Mouse (Mus musculus) natural killer cell, adult 2 months (primary cell): ENCODE measurements around the gene Trpm8.

Experiments
- DNase-seq, 2 experiments: peaks; one replicate each; pipeline ENCODE4 v3.0.0; 2022; ENCODE audit warnings: low spot score in 2 of 2

Trpm8 gene

GRCm38 (mm10) chr1:88301121-88302014, 23.9 kb downstream of the Trpm8 start:
- DNase-seq: no peak

GRCm38 (mm10) chr1:88302057-88302740, 24.7 kb downstream of the Trpm8 start:
- DNase-seq: no peak

DNA sequence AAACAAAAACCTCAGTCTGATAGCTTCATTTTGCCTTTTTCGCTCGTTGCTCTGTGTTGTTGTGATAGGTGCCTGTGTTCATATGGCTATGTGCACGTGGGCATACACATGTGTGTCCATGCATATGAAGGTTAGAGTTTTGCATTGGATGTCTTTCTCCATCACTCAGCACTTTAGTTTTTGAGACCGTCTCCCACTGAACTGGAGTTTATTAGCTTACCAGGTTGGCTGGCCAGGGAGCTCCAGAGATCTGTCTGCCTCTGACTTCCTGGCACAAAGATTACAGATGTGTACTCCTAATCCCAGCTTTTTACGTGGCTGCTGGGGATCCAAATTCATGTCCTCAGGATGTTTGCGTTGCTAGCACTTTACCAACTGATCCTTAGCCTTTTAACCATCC, 26.3 kb downstream of the Trpm8 start:
- no peak for DNase-seq

DNA sequence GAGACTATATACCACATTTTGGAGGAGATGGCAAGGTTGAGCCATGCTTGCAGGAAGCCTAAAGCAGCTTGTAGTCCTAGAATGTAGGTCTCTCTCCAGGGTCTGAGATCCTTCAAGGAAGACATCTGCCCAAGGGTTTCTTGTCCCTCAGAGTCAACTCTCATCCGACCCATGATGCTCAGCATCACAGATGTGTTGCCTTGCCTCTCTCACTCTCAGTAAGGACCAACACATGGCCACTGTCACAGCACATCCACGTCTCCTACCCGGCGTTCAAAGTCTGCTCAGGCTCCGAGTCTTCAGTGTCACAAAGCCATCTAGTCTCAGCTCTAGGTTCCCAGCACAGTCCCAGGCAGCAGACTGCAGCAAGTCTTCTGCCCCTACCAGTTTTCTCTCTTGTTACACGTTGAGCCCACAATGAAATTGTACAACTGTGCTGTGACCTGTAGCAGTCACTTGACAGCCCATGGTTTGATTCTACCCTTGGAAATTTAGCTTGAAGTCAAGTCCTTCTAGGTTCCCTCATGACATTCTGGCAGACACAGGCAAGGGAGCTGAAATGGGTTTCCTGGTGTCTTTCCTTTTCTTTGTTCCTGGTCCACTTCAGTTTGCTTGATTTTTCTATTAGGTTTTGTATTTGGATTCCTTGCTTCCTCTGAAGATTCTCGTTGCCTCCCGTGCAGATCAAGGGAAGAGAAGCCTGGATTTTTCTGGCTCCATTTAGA, 27.0 kb downstream of the Trpm8 start:
- DNase-seq: no peak

DNA sequence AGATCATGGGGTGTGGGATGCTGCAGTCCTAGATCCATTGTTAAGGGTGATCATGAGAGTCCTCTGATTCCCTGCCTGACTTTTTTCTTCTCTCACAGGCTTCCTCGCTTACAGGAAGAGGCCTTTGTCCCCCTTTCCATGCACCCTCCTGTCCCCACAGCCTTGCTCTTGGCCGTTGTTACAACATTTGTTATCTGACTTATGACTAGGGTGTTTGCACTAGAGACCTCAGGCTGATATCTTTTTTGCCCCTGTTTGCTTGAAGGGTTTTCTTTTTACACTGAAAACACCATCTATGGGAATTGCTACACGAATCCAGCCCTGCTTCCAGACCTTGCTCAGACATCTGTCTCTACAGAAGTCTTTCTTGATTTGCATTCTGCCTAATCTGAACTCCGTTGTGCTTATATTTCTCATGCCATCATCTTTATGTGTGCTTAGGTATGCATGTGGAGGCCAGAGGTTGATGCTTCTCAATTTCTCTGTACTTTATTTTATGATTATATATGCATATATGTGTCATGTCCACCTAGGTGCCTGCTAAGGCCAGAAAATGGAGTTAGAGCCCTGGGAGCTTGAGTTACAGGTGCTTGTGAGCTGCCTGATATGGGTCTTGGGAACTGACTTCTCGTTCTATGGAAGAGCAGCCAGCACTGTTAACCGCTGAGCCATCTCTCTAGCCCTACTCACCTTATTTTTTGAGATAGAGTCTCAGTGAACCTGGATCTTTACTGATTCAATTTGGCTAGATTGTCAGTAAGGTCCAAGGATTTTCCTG, 27.7 kb downstream of the Trpm8 start:
- no peak for DNase-seq

- DNase-seq: no peak
Observed at GRCm38 (mm10) chr1:88306543-88306942, 29.1 kb downstream of the Trpm8 start.

- DNase-seq: no peak
Observed at GRCm38 (mm10) chr1:88307180-88307579, 29.7 kb downstream of the Trpm8 start.

DNA sequence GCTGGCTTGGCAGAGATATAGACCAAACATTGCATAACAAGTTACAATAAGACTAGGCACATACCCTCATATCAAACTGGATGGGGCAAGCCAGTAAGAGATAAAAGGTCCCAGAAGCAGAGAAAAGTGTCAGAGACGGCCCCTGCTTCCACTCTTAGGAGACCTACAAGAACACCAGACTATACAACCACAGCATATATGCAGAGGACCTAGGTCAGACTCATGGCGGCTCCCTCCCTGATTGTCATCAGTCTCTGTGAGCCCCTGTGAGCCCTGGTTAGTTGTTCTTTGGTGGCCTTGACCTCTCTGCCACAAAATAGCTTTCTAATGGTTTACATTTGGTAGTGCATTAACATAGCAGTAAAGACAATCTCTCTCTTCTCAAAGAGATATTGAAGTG, 31.6 kb downstream of the Trpm8 start:
- DNase-seq: no peak

GRCm38 (mm10) chr1:88309905-88310304, 32.4 kb downstream of the Trpm8 start:
- no peak for DNase-seq

GRCm38 (mm10) chr1:88310349-88310748, 32.9 kb downstream of the Trpm8 start:
- DNase-seq: no peak

DNA sequence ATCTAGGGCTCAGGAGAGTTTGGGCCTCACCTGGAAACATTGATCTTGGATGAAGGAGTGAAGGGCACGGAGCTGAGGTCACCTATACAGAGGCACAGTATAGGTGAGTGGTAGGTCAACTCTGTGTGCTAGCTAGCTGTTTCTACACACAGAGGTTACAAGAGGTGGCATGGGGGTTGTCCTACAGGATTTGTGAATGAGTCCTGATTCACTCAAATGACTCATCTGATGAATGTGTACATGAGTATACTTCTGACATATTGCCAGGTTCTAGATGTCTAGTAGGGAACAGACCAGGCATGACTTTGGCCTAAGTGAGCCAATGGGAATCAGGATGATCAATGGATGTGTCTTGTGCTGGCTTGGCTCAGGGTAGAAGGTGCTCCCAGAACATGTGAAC, 39.8 kb downstream of the Trpm8 start:
- no peak for DNase-seq

- DNase-seq: peak in 1 of 2 experiments; percentile 39
Observed at GRCm38 (mm10) chr1:88318531-88319060, 41.1 kb downstream of the Trpm8 start.

- no peak for DNase-seq
Observed at GRCm38 (mm10) chr1:88320821-88321395, 43.4 kb downstream of the Trpm8 start.

GRCm38 (mm10) chr1:88322146-88322545, 44.7 kb downstream of the Trpm8 start:
- DNase-seq: no peak

GRCm38 (mm10) chr1:88323101-88323500, 45.6 kb downstream of the Trpm8 start:
- DNase-seq: no peak

- DNase-seq: no peak
Observed at GRCm38 (mm10) chr1:88339481-88339880, 62.0 kb downstream of the Trpm8 start.

GRCm38 (mm10) chr1:88342615-88343014, 65.2 kb downstream of the Trpm8 start:
- DNase-seq: no peak

DNA sequence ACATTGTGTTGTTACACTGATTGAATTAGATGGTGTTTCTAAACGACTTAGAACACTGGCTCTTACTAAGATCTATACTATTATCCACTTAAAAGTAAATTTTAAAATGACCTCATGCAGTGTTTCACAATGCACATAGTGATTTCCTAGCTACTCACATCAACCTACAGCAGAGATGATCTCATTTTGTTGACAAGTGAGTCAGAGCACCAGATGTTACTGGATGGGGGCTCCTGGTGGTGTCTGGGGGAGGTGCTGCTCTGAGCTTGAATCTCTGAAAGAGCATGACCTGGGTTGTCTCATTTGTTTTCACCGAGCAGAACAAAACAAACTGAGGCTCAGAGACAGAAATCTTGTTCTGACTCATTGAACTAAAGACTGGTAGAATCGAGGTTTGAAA, 68.1 kb downstream of the Trpm8 start:
- no peak for DNase-seq

- no peak for DNase-seq
Observed at GRCm38 (mm10) chr1:88348496-88349005, 71.1 kb downstream of the Trpm8 start.

DNA sequence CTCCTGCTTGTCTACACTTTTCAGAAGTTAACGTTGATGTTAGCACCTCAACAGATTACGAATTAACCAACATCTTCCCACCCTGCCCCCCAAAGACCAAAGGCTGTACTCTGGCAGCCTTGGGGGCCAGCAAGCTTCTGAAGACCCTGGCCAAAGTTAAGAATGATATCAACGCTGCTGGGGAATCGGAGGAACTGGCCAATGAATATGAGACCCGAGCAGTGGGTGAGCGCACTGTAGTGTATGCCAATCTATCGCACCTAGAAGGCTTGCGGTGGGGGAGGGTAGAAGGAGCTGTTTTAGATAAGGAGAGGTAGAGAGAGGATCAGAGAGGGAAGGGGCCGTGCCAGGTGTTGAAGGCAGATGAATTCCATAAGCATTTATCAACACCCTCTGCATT, 73.3 kb downstream of the Trpm8 start:
- no peak for DNase-seq

DNA sequence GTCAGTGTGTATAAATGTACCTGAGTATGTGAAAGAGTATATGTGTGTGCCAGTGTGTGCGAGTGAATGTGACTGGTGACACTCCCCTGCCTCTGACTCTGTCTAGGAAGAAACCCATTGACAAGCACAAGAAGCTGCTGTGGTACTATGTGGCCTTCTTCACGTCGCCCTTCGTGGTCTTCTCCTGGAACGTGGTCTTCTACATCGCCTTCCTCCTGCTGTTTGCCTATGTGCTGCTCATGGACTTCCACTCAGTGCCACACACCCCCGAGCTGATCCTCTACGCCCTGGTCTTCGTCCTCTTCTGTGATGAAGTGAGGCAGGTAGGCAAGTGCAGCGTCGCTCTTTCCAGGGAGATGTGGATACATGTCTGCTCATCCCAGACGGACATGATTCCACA, 77.6 kb downstream of the Trpm8 start:
- no peak for DNase-seq
